Mouse (Mus musculus): ENCODE data around the gene Rhcg. TPM values are rescaled to one million over a fixed set of nuclear protein-coding genes. Genes with fewer than 3 reads are reported as not detected.

The Rhcg gene
- polyA plus RNA-seq, 1 experiment from 2014 or later, result not detected

GRCm38 (mm10) chr7:79654586-79654985, 37.1 kb upstream of the Rhcg start:
- ATAC-seq, result no peak
- no peaks in the 10 kb centered on the region for H3K9me3 ChIP-seq (ENCODE audit: control insufficient read depth)
- no peak overlapping the region for H3K9ac ChIP-seq (ENCODE audit: low read depth, low read length)
- no peak for TF ChIP-seq CTCF (IDR thresholded peaks at IDR 0.05; ENCODE audit: low read depth)
- no peaks in the 10 kb centered on the region for H3K36me3 ChIP-seq (ENCODE audit: control insufficient read depth, insufficient read depth)
- no peaks in the 10 kb centered on the region for H3K27me3 ChIP-seq (replicated peaks; ENCODE audit: control insufficient read depth, insufficient read depth, low read length)
- no peak overlapping the region for H3K4me3 ChIP-seq (ENCODE audit: low read depth, low read length)
- 53% methylated on average over 1 of the region's 1 CpGs for WGBS
- no peaks in the 10 kb centered on the region for H3K4me1 ChIP-seq (replicated peaks; ENCODE audit: control insufficient read depth, insufficient read depth, low read length)
- no peak overlapping the region for H3K4me2 ChIP-seq (replicated peaks; ENCODE audit: low read depth)
- no peak overlapping the region for H3K27ac ChIP-seq (ENCODE audit: low read depth, low read length)

GRCm38 (mm10) chr7:79654185-79654584, 36.7 kb upstream of the Rhcg start:
- Histone ChIP-seq H3K4me2 (replicated peaks; ENCODE audit: low read depth) (no peak overlapping the region), H3K27me3 (replicated peaks; ENCODE audit: control insufficient read depth, insufficient read depth, low read length) (no peaks in the 10 kb centered on the region), H3K27ac (ENCODE audit: low read depth, low read length) (no peak overlapping the region), H3K4me3 (ENCODE audit: low read depth, low read length) (no peak overlapping the region), H3K36me3 (ENCODE audit: control insufficient read depth, insufficient read depth) (no peaks in the 10 kb centered on the region), H3K9me3 (ENCODE audit: control insufficient read depth) (no peaks in the 10 kb centered on the region), H3K4me1 (replicated peaks; ENCODE audit: control insufficient read depth, insufficient read depth, low read length) (no peaks in the 10 kb centered on the region), H3K9ac (ENCODE audit: low read depth, low read length) (no peak overlapping the region)
- ATAC-seq, result no peak
- no peak for TF ChIP-seq CTCF (IDR thresholded peaks at IDR 0.05; ENCODE audit: low read depth)
- 71% methylated on average over 1 of the region's 1 CpGs for WGBS

- H3K36me3 ChIP-seq (ENCODE audit: control insufficient read depth, insufficient read depth), result no peaks in the 10 kb centered on the region
- H3K27ac ChIP-seq (ENCODE audit: low read depth, low read length), result no peak overlapping the region
- no peak overlapping the region for H3K4me2 ChIP-seq (replicated peaks; ENCODE audit: low read depth)
- H3K4me3 ChIP-seq (ENCODE audit: low read depth, low read length), result no peak overlapping the region
- ATAC-seq, result no peak
- peak; percentile 82 for TF ChIP-seq CTCF (IDR thresholded peaks at IDR 0.05; ENCODE audit: low read depth)
- H3K9me3 ChIP-seq (ENCODE audit: control insufficient read depth), result no peaks in the 10 kb centered on the region
- 4% methylated on average over 3 of the region's 3 CpGs for WGBS
- H3K9ac ChIP-seq (ENCODE audit: low read depth, low read length), result no peak overlapping the region
- no peaks in the 10 kb centered on the region for H3K4me1 ChIP-seq (replicated peaks; ENCODE audit: control insufficient read depth, insufficient read depth, low read length)
- no peaks in the 10 kb centered on the region; the same call in 1 of the 2 replicates for H3K27me3 ChIP-seq (replicated peaks; ENCODE audit: control insufficient read depth, insufficient read depth, low read length)
Measured at GRCm38 (mm10) chr7:79649005-79649404, 31.5 kb upstream of the Rhcg start.

- no peak overlapping the region for H3K4me2 ChIP-seq (replicated peaks; ENCODE audit: low read depth)
- H3K27me3 ChIP-seq (replicated peaks; ENCODE audit: control insufficient read depth, insufficient read depth, low read length), result no peaks in the 10 kb centered on the region; the same call in 1 of the 2 replicates
- H3K9me3 ChIP-seq (ENCODE audit: control insufficient read depth), result no peaks in the 10 kb centered on the region
- ATAC-seq, result no peak
- no peak overlapping the region for H3K4me3 ChIP-seq (ENCODE audit: low read depth, low read length)
- H3K27ac ChIP-seq (ENCODE audit: low read depth, low read length), result no peak overlapping the region
- no peaks in the 10 kb centered on the region for H3K4me1 ChIP-seq (replicated peaks; ENCODE audit: control insufficient read depth, insufficient read depth, low read length)
- no peak overlapping the region for H3K9ac ChIP-seq (ENCODE audit: low read depth, low read length)
- WGBS, result 92% methylated on average over 3 of the region's 3 CpGs
- no peaks in the 10 kb centered on the region for H3K36me3 ChIP-seq (ENCODE audit: control insufficient read depth, insufficient read depth)
- no peak for TF ChIP-seq CTCF (IDR thresholded peaks at IDR 0.05; ENCODE audit: low read depth)
Measured at GRCm38 (mm10) chr7:79647233-79647632, 29.8 kb upstream of the Rhcg start.

- Histone ChIP-seq H3K9me3 (ENCODE audit: control insufficient read depth) (no peaks in the 10 kb centered on the region), H3K4me2 (replicated peaks; ENCODE audit: low read depth) (no peak overlapping the region), H3K4me1 (replicated peaks; ENCODE audit: control insufficient read depth, insufficient read depth, low read length) (no peaks in the 10 kb centered on the region), H3K36me3 (ENCODE audit: control insufficient read depth, insufficient read depth) (no peaks in the 10 kb centered on the region), H3K9ac (ENCODE audit: low read depth, low read length) (no peak overlapping the region), H3K4me3 (ENCODE audit: low read depth, low read length) (no peak overlapping the region), H3K27ac (ENCODE audit: low read depth, low read length) (no peak overlapping the region), H3K27me3 (replicated peaks; ENCODE audit: control insufficient read depth, insufficient read depth, low read length) (peaks cover 8% of the 10 kb centered on the region)
- WGBS, result 17% methylated on average over 13 of the region's 13 CpGs
- no peak for TF ChIP-seq CTCF (IDR thresholded peaks at IDR 0.05; ENCODE audit: low read depth)
- no peak for ATAC-seq
Measured at GRCm38 (mm10) chr7:79631773-79632348, 14.4 kb upstream of the Rhcg start.

GRCm38 (mm10) chr7:79628271-79628913, 10.9 kb upstream of the Rhcg start:
- Histone ChIP-seq H3K36me3 (ENCODE audit: control insufficient read depth, insufficient read depth) (no peaks in the 10 kb centered on the region), H3K4me3 (ENCODE audit: low read depth, low read length) (no peak overlapping the region), H3K9me3 (ENCODE audit: control insufficient read depth) (no peaks in the 10 kb centered on the region), H3K9ac (ENCODE audit: low read depth, low read length) (no peak overlapping the region), H3K27ac (ENCODE audit: low read depth, low read length) (no peak overlapping the region), H3K4me2 (replicated peaks; ENCODE audit: low read depth) (no peak overlapping the region), H3K4me1 (replicated peaks; ENCODE audit: control insufficient read depth, insufficient read depth, low read length) (no peaks in the 10 kb centered on the region), H3K27me3 (replicated peaks; ENCODE audit: control insufficient read depth, insufficient read depth, low read length) (peaks cover 8% of the 10 kb centered on the region; the same call in 1 of the 2 replicates)
- no peak for ATAC-seq
- WGBS, result 52% methylated on average over 4 of the region's 4 CpGs
- TF ChIP-seq CTCF (IDR thresholded peaks at IDR 0.05; ENCODE audit: low read depth), result no peak

Measured in intestine, postnatal 0 days (tissue).